Mouse (Mus musculus): ENCODE data around the gene Myo16. TPM values are rescaled to one million over a fixed set of nuclear protein-coding genes. Genes with fewer than 3 reads are reported as not detected.

The Myo16 gene
- polyA plus RNA-seq, 1 experiment from 2014 or later, result 0.01 TPM

- WGBS (ENCODE audit: insufficient replicate concordance), result 12% methylated on average over 15 of the region's 15 CpGs
- no peak for TF ChIP-seq EP300 (IDR thresholded peaks at IDR 0.05; ENCODE audit: low read depth)
- no peak for TF ChIP-seq CTCF (IDR thresholded peaks at IDR 0.05; ENCODE audit: low read depth)
Observed at GRCm38 (mm10) chr8:10249156-10249555, 95.4 kb downstream of the Myo16 start.

GRCm38 (mm10) chr8:10255741-10256140 lies 102.0 kb downstream of the Myo16 start:
- Histone ChIP-seq H3K9me3 (ENCODE audit: low read length) (no peaks in the 10 kb centered on the region), H3K36me3 (replicated peaks; ENCODE audit: insufficient read depth, low read length) (no peaks in the 10 kb centered on the region), H3K4me1 (ENCODE audit: insufficient read depth) (no peaks in the 10 kb centered on the region), H3K4me3 (ENCODE audit: low read depth, low read length) (no peak overlapping the region), H3K27me3 (ENCODE audit: insufficient read depth, low read length) (no peaks in the 10 kb centered on the region), H3K4me2 (ENCODE audit: low read depth, low read length) (no peak overlapping the region), H3K27ac (ENCODE audit: low read depth) (no peak overlapping the region), H3K9ac (replicated peaks) (no peak overlapping the region)
- 56% methylated on average over 2 of the region's 2 CpGs for WGBS (ENCODE audit: insufficient replicate concordance)
- TF ChIP-seq EP300 (IDR thresholded peaks at IDR 0.05; ENCODE audit: low read depth), result no peak
- TF ChIP-seq CTCF (IDR thresholded peaks at IDR 0.05; ENCODE audit: low read depth), result no peak
- ATAC-seq (no peak), DNase-seq (no peak)

More at GRCm38 (mm10) chr8:10249156-10249555, 95.4 kb downstream of the Myo16 start:
- DNase-seq, result no peak
- no peaks in the 10 kb centered on the region for H3K36me3 ChIP-seq (replicated peaks; ENCODE audit: insufficient read depth, low read length)
- H3K4me3 ChIP-seq (ENCODE audit: low read depth, low read length), result no peak overlapping the region
- ATAC-seq, result no peak
- H3K9me3 ChIP-seq (ENCODE audit: low read length), result no peaks in the 10 kb centered on the region
- no peak overlapping the region for H3K9ac ChIP-seq (replicated peaks)
- H3K27ac ChIP-seq (ENCODE audit: low read depth), result no peak overlapping the region
- no peak overlapping the region for H3K4me2 ChIP-seq (ENCODE audit: low read depth, low read length)
- H3K27me3 ChIP-seq (ENCODE audit: insufficient read depth, low read length), result no peaks in the 10 kb centered on the region
- no peaks in the 10 kb centered on the region for H3K4me1 ChIP-seq (ENCODE audit: insufficient read depth)

- DNase-seq (no peak), ATAC-seq (no peak)
- no peaks in the 10 kb centered on the region for H3K27me3 ChIP-seq (ENCODE audit: insufficient read depth, low read length)
- no peak overlapping the region for H3K4me3 ChIP-seq (ENCODE audit: low read depth, low read length)
- no peak for TF ChIP-seq EP300 (IDR thresholded peaks at IDR 0.05; ENCODE audit: low read depth)
- TF ChIP-seq CTCF (IDR thresholded peaks at IDR 0.05; ENCODE audit: low read depth), result no peak
- H3K36me3 ChIP-seq (replicated peaks; ENCODE audit: insufficient read depth, low read length), result no peaks in the 10 kb centered on the region
- no peaks in the 10 kb centered on the region for H3K9me3 ChIP-seq (ENCODE audit: low read length)
- 58% methylated on average over 3 of the region's 3 CpGs for WGBS (ENCODE audit: insufficient replicate concordance)
- no peak overlapping the region for H3K4me2 ChIP-seq (ENCODE audit: low read depth, low read length)
- no peak overlapping the region for H3K27ac ChIP-seq (ENCODE audit: low read depth)
- H3K9ac ChIP-seq (replicated peaks), result no peak overlapping the region
- no peaks in the 10 kb centered on the region for H3K4me1 ChIP-seq (ENCODE audit: insufficient read depth)
Observed at GRCm38 (mm10) chr8:10256563-10256962, 102.9 kb downstream of the Myo16 start.

GRCm38 (mm10) chr8:10270094-10270493 lies 116.4 kb downstream of the Myo16 start:
- H3K9me3 ChIP-seq (ENCODE audit: low read length), result no peaks in the 10 kb centered on the region
- 40% methylated on average over 4 of the region's 4 CpGs for WGBS (ENCODE audit: insufficient replicate concordance)
- no peak overlapping the region for H3K27ac ChIP-seq (ENCODE audit: low read depth)
- ATAC-seq (no peak), DNase-seq (no peak)
- no peak overlapping the region for H3K4me3 ChIP-seq (ENCODE audit: low read depth, low read length)
- H3K4me2 ChIP-seq (ENCODE audit: low read depth, low read length), result no peak overlapping the region
- H3K27me3 ChIP-seq (ENCODE audit: insufficient read depth, low read length), result no peaks in the 10 kb centered on the region
- H3K36me3 ChIP-seq (replicated peaks; ENCODE audit: insufficient read depth, low read length), result no peaks in the 10 kb centered on the region
- H3K4me1 ChIP-seq (ENCODE audit: insufficient read depth), result no peaks in the 10 kb centered on the region
- TF ChIP-seq CTCF (IDR thresholded peaks at IDR 0.05; ENCODE audit: low read depth), result no peak
- TF ChIP-seq EP300 (IDR thresholded peaks at IDR 0.05; ENCODE audit: low read depth), result no peak
- H3K9ac ChIP-seq (replicated peaks), result no peak overlapping the region

DNA sequence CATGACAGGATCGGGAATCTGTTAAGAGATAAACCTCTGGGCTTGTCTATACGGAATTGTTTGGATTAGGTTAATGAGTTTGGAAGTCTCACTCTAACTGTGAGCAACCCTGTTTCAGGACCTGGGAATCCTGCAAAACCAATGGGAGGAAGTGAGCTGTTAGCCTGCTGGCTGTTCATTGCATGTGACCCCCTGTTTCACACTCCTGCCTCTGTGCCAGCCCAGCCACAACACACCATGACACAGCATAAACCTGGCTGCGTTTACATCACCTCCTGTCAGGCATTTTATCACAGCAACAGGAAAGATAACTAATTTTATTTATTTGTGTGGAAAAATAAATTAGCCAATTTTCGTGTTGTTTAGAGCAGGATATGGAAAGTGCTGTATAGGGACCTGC lies 138.9 kb downstream of the Myo16 start:
- Histone ChIP-seq H3K4me3 (ENCODE audit: low read depth, low read length) (no peak overlapping the region), H3K27ac (ENCODE audit: low read depth) (no peak overlapping the region)
- TF ChIP-seq CTCF (IDR thresholded peaks at IDR 0.05; ENCODE audit: low read depth), result no peak
- no peak for TF ChIP-seq EP300 (IDR thresholded peaks at IDR 0.05; ENCODE audit: low read depth)

GRCm38 (mm10) chr8:10300797-10301196 lies 147.1 kb downstream of the Myo16 start:
- H3K27ac ChIP-seq (ENCODE audit: low read depth), result no peak overlapping the region
- DNase-seq (no peak), ATAC-seq (no peak)
- H3K4me2 ChIP-seq (ENCODE audit: low read depth, low read length), result no peak overlapping the region
- peak; percentile 60 for TF ChIP-seq CTCF (IDR thresholded peaks at IDR 0.05; ENCODE audit: low read depth)
- no peak for TF ChIP-seq EP300 (IDR thresholded peaks at IDR 0.05; ENCODE audit: low read depth)
- 33% methylated on average over 3 of the region's 3 CpGs for WGBS (ENCODE audit: insufficient replicate concordance)
- H3K9ac ChIP-seq (replicated peaks), result no peak overlapping the region
- H3K4me3 ChIP-seq (ENCODE audit: low read depth, low read length), result no peak overlapping the region
- H3K36me3 ChIP-seq (replicated peaks; ENCODE audit: insufficient read depth, low read length), result no peaks in the 10 kb centered on the region
- H3K4me1 ChIP-seq (ENCODE audit: insufficient read depth), result no peaks in the 10 kb centered on the region
- H3K9me3 ChIP-seq (ENCODE audit: low read length), result no peaks in the 10 kb centered on the region
- no peaks in the 10 kb centered on the region for H3K27me3 ChIP-seq (ENCODE audit: insufficient read depth, low read length)

More for the DNA sequence above, 138.9 kb downstream of the Myo16 start:
- no peaks in the 10 kb centered on the region for H3K36me3 ChIP-seq (replicated peaks; ENCODE audit: insufficient read depth, low read length)
- no peaks in the 10 kb centered on the region for H3K9me3 ChIP-seq (ENCODE audit: low read length)
- H3K4me1 ChIP-seq (ENCODE audit: insufficient read depth), result no peaks in the 10 kb centered on the region
- no peak for ATAC-seq
- H3K4me2 ChIP-seq (ENCODE audit: low read depth, low read length), result no peak overlapping the region
- DNase-seq, result no peak
- H3K9ac ChIP-seq (replicated peaks), result no peak overlapping the region
- WGBS (ENCODE audit: insufficient replicate concordance), result 40% methylated on average over 4 of the region's 4 CpGs
- no peaks in the 10 kb centered on the region for H3K27me3 ChIP-seq (ENCODE audit: insufficient read depth, low read length)

DNA sequence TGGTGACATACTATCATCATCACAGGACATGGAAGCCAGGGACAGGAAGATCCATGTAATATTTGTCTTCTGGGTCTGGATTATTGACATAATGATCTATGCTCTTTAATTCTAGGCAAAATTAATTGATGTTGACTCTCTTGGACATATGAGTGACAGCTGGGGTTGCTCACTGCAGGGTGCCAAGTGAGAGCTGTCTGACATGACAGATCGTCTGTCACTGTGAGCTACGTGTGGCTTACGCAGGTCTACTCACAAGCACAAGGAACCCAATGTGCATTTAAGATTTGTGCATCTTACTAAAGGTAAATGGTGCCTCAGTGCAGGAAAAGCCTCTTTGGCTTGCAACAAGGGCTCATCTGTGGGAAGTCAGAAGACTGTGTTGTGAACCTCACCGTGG lies 149.3 kb downstream of the Myo16 start:
- H3K27ac ChIP-seq (ENCODE audit: low read depth), result no peak overlapping the region
- no peak overlapping the region for H3K4me2 ChIP-seq (ENCODE audit: low read depth, low read length)
- H3K9me3 ChIP-seq (ENCODE audit: low read length), result no peaks in the 10 kb centered on the region
- H3K36me3 ChIP-seq (replicated peaks; ENCODE audit: insufficient read depth, low read length), result no peaks in the 10 kb centered on the region
- H3K4me1 ChIP-seq (ENCODE audit: insufficient read depth), result no peaks in the 10 kb centered on the region
- 76% methylated on average over 4 of the region's 4 CpGs for WGBS (ENCODE audit: insufficient replicate concordance)
- ATAC-seq (no peak), DNase-seq (no peak)
- H3K4me3 ChIP-seq (ENCODE audit: low read depth, low read length), result no peak overlapping the region
- H3K27me3 ChIP-seq (ENCODE audit: insufficient read depth, low read length), result no peaks in the 10 kb centered on the region
- H3K9ac ChIP-seq (replicated peaks), result no peak overlapping the region
- TF ChIP-seq EP300 (IDR thresholded peaks at IDR 0.05; ENCODE audit: low read depth), result no peak
- no peak for TF ChIP-seq CTCF (IDR thresholded peaks at IDR 0.05; ENCODE audit: low read depth)
